Mouse (Mus musculus) thymus, postnatal 0 days (tissue): ENCODE results near the gene Ahcyl1. TPM values are rescaled to one million over a fixed set of nuclear protein-coding genes. Genes with fewer than 3 reads are reported as not detected.
"Not testable (repeated sequence)": the region's sequence is repeated elsewhere in the genome, so short reads cannot be mapped to it uniquely, and the experiment has no call there.

Experiments used
- DNase-seq: peaks from one replicate; pipeline ENCODE4 v3.0.0-alpha.2; 2015; ENCODE audit warnings: low spot score
- polyA plus RNA-seq: library from polyadenylated mRNA; unstranded; fragments of >200 nt; fragmentation: Nextera tagmentation; extraction: Ambion mirVana; gene quantifications from 2 replicates; pipeline ENCODE4 v1.2.1, GENCODE M21; 2015

The Ahcyl1 gene
- polyA plus RNA-seq, 1 experiment from 2014 or later, result 43.9 TPM

- no peak for DNase-seq
Measured at GRCm38 (mm10) chr3:107656151-107656550, 40.2 kb downstream of the Ahcyl1 start.

DNA sequence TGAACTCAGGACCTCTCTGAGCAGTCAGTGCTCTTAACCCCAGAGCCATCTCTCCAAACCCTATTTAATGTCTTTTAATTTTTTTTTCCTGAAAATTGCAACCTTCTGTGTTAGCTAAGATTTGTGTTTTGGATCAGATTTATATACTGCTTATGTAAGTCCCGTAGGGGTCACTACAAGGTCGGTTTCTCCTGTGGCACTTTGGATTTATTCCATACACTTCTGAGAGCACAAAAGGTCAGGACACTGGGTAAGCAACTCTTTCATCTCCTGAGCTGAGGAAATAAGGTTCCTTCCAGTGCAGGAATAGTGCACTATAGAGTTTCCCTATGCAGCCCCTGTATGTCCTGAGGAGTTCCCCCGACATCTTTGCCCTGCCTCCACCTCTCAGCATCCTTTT, 40.9 kb downstream of the Ahcyl1 start:
- no peak for DNase-seq

DNA sequence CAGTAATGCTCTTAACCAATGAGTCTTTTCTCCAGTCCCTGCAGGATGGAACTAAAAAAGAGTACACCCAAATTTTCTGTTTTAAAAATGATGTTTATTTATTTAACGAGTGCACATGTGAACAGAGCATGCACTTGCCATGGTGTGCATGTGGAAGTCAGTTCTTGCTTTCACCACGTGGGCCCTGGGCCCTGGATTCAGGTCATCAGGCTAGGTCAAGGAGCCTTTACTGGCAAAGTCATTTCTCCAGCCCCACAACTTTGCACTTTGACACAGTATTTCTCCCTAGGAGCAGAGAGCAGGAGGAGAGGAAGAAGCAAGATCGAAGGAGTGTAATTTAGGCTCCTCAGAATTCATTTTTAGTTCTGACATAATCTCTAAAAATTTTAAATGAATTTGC, 41.5 kb downstream of the Ahcyl1 start:
- no peak for DNase-seq

DNA sequence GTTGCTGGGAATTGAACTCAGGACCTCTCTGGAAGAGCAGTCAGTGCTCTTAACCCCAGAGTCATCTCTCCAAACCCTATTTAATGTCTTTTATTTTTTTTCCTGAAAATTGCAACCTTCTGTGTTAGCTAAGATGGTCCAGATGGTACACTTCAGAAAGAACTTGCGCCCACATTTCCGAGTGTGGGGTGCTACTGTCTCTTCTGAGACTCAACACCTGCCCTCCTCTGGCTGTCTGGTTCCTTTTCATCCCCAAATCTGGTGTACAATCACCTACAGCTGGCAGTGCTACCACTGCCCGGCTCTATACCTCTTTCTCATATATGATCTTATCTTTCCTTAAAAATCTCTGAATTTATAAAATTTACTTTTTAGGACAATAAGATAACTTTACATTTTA, 43.4 kb downstream of the Ahcyl1 start:
- no peak for DNase-seq

- not testable (repeated sequence) for DNase-seq
Measured at GRCm38 (mm10) chr3:107650276-107650675, 46.1 kb downstream of the Ahcyl1 start.

- DNase-seq, result no peak
Measured at GRCm38 (mm10) chr3:107646947-107647346, 49.4 kb downstream of the Ahcyl1 start.

- DNase-seq, result no peak
Measured at GRCm38 (mm10) chr3:107637606-107638172, 58.7 kb downstream of the Ahcyl1 start.

DNA sequence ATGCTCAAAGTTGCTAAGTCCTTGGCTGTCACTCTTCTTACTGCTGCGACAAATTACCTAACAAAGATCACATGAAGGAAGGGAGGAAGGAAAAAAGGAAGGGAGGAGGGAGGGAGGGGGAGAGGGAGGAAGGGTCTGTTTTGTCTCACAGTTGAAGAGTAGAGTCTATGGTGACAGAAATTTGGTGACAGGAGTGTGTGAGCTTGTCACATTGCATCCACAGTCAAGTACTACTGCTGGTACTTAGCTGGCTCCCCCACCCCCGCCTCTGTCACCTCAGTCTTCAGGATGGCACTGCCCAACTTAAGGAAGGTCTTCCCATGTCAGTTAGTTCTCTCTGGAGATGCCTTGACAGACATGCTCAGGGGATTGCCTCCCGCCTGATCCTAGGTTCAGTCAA, 60.1 kb downstream of the Ahcyl1 start:
- no peak for DNase-seq

DNA sequence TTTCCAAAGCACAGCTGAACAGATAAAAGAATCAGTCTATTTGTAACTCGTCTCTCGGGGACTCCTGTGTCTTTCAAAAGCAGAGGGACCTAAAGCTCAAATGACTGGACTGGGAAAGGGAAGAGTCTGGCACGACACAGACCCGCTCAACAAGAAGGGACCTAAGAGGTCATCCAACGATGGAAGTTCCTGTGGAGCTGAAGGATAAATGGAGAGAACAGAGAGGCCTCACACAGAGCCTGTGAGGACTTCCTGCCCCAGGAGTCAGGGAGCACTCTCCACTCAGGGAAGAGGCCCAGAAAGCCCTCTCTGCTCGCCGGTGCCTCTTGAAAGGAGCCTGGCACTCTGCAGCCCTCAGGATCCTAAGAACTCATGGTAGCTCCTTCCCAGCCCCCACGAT, 60.5 kb downstream of the Ahcyl1 start:
- DNase-seq, result no peak

DNA sequence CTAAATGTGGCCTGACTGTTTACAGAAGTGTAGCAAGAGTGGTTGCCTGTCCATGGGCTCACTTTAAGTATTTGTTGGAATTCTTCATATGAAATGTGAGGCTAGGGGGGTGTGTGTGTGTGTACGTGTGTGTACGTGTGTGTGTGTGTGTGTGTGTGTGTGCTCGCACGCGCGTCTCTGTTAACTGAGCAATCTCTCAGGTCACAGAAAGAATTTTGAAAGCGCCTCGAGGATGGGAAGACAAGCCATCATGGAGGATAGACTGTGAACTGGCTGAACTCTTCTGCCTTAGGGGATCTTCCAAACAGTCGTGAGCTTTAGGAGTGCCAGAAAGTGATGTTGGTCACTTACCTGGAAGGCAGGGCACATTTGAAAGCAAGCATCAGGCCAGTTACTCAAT, 62.5 kb downstream of the Ahcyl1 start:
- no peak for DNase-seq

- no peak for DNase-seq
Measured at GRCm38 (mm10) chr3:107632786-107633185, 63.6 kb downstream of the Ahcyl1 start.

DNA sequence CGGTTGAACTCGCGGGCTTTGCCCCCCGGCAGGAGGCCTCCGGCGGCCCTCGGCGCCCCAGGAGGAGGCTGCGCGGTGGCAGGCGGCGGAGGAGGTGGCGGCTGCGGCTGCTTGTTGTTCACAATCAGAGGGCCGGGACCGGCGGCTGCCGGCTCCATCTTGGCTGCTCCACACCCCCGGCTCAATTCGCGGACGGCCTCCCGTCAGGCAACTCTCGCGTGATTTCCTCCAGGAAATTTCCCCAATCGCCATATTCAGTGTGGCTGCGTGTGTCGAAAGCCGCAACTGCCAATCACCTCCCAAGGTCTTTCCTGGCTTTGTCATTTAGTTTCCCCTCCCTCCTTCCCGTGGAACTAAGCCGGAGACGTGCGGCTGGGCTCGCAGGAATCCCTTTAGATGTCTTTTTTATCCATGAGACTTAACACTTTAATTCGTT, 64.8 kb downstream of the Ahcyl1 start, which contains the start of gene Strip1:
Gene Strip1 (minus strand): TSS at position 172 of the 436 bp plus-strand sequence.
- DNase-seq, result peak; percentile 92

DNA sequence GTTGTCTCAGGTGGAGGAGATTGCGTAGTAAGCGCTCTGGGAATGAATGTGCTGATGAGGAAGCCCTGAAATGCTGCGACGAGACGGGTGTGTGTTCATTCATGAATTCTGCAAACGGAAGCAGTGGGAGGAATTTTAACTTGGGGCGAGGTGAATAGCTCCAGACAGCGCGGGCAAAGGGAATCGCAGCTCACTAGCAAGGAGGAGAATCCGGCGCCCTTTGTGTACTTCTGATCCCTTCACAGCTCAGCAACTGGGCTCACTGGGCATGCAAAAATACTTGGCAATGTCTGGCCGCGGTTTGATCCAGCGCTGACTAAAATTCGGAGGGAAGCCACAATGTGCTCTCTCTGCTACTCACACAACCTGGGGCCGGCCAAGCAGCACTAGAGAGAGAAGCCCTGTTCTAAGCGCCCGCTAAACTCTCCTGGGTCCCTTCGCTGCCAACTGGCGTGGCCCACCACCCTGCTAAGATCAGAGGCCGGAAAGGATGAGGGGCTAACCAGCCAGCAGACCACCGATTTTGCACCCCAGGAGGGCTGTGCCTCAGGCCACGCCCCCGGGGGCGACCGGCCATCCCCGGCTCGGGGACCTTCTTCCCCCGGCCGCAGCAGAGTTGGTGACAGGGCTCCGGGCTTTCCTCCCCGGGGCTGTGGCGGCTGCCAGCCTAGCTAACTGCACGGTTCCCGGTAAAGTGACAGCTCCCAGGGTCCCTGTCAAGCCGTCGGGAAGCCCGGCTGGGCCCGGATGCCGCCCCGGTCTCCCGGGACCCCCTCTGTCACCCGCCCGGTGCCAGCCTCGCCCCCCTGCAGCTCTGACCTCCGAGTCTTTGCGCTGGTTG, 65.5 kb downstream of the Ahcyl1 start, which contains the start of gene Gm10961:
Gene Gm10961 (plus strand): TSS at position 641 of the 841 bp plus-strand sequence.
- DNase-seq, result peak; percentile 16

DNA sequence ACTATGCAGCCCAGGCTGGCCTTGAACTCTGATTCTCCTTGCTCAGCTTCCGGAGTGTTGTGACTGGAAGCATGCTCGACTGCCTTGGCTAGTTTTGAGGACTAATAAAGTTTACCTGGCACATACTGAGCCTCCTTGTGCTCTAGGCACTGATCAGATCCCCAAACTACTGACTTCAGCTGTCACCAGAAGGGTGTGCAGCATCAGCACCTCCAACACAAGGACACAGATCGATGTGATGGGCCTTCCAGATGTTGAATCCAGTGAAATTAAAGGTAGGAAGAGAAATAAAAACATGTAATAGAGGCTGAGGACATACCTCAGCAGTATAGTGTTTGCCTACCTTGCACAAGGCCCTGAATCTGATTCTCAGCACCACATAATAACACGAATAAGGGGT, 66.9 kb downstream of the Ahcyl1 start:
- no peak for DNase-seq

- DNase-seq, result no peak
Measured at GRCm38 (mm10) chr3:107628551-107628950, 67.8 kb downstream of the Ahcyl1 start.

GRCm38 (mm10) chr3:107627641-107628040, 68.7 kb downstream of the Ahcyl1 start:
- no peak for DNase-seq

DNA sequence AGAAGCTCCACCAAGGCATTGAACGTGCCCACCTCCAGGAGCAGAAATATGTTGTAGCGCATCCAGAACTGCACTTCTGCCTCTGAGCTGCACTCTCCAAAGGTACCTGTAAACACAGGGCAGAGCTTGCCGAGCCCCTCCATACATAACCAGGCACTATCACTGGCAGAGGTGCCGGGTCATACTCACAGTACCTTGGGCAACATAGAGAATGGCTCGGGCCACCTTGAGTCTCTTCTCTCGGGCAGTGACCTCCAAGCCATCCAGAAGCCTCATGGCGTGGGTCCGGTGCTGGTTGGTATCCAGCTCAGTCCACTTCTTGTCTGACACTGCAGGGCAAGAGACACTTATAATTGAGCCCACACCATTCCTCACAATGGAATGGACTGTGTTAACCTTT, 69.6 kb downstream of the Ahcyl1 start:
- DNase-seq, result no peak

DNA sequence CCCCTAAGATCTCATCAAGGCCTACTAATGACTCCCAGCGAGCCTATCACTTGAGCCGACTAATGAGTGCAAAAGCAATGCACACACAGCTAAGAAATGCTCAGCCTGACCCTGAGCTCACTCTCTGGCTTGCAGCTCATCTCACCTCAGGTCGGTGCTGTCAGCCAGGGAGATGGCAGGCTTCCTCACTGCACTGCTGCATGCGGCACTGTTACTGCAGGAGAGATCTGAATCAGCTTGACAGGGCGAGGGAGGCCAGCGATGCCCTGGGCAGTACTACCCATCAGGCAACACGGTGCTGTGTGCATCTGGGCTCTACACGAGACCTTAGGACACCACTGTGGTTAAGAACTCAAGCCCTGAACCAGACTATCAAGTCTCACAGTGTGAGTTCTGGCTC, 70.8 kb downstream of the Ahcyl1 start:
- no peak for DNase-seq

DNA sequence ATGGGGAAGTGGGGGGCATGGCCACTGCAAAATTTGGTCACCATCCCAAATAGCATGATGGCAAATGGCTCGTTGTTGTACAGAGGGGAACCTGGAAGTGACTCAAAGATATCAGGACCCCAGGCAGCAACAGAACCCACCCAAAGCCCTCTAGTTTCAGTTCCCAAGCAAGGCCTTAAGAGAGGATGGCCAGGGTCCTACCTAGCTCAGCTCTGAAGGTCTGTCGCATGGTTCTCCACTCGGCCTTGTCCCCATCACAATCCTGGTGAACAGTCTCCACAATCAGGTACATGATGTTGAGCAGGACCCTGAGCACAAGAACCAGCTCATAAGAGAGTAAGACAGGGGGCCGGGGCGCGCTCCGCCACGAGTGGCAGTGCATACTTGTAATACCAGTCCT, 71.9 kb downstream of the Ahcyl1 start:
- DNase-seq, result no peak

DNA sequence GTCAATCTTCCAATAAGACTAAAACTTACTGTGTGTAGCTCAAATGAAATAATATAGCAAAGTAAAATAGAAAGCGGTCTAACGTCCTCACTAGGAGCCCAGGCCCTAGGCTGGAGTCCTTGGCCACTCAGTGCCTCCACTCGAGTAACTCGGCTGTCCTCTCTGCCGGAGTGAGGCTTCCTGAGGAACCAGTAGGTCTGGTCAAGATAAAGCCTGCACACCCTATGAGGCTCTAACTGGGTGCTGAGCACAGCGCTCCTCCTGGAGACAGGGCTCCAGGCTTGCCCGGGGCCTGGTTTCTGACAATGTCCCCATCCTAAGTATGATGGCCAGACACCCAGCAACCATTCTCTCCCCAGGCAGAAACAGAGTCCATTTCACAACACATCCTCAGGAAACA, 73.8 kb downstream of the Ahcyl1 start:
- no peak for DNase-seq

- DNase-seq, result no peak
Measured at GRCm38 (mm10) chr3:107621286-107622075, 74.9 kb downstream of the Ahcyl1 start.

GRCm38 (mm10) chr3:107619911-107620310, 76.4 kb downstream of the Ahcyl1 start:
- no peak for DNase-seq
